Mouse (Mus musculus) erythroblast, embryonic 14.5 days (primary cell): ENCODE measurements around the gene Elmo2. TPM values are rescaled to one million over a fixed set of nuclear protein-coding genes. Genes with fewer than 3 reads are reported as not detected.

Source experiments
- H3K27me3 ChIP-seq: 2 replicates; pipeline ENCODE4 v1.6.1; 2012; ENCODE audit warnings: inconsistent platforms; ENCODE audit not compliant: control insufficient read depth
- H3K36me3 ChIP-seq: 2 replicates; pipeline ENCODE4 v1.6.1; 2012; ENCODE audit warnings: mild to moderate bottlenecking, inconsistent platforms; ENCODE audit not compliant: control insufficient read depth
- H3K4me1 ChIP-seq: 2 replicates; pipeline ENCODE4 v1.6.1; 2012; ENCODE audit warnings: inconsistent platforms; ENCODE audit not compliant: control insufficient read depth
- H3K4me3 ChIP-seq: replicated peaks from 2 replicates; pipeline ENCODE3; 2012; ENCODE audit warnings: moderate library complexity, mild to moderate bottlenecking, inconsistent platforms
- H3K9me3 ChIP-seq: 2 replicates; pipeline ENCODE4 v1.6.1; 2012; ENCODE audit warnings: low read length, inconsistent platforms, mixed read lengths; ENCODE audit not compliant: control insufficient read depth
- GATA1 ChIP-seq: IDR thresholded peaks from 2 replicates; pipeline ENCODE4 v1.6.1; 2012; ENCODE audit warnings: low read length, inconsistent platforms, mixed read lengths
- TAL1 ChIP-seq: IDR thresholded peaks from 3 replicates; pipeline ENCODE4 v1.6.1; 2012; ENCODE audit warnings: low read length, inconsistent platforms, mixed read lengths
- polyA plus RNA-seq: library from polyadenylated mRNA; stranded (reverse); fragments of >175 nt; gene quantifications from 2 replicates; pipeline ENCODE4 v1.2.3, GENCODE M21; 2012

Gene Elmo2
- polyA plus RNA-seq, 1 experiment, result 0.78 TPM

DNA sequence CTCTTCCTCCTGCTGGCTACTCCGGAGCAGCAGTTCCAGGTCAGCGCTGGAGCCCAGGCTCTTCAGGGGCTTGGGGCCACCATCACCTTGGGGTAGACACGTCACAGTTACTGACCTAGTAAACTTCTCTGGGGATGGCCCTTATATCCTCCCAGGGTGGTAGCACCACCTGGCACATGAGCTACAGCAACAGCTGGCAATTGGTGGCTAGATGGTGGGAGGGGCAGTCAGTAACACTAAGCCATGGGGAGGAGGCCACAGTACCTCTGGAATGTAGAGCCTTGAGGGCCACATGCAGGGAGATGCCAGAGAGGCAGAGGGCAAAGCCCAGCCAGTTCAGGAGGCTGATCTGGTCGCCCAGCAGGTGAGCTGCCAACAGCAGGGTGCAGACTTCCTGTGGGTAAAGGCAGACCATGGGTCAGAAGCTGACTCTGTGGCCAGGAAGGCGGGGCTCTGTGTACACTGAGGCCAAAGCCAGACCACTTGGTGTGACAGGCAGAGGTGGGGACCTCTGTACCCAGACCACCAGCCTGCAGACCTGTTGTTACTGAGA lies 49.0 kb downstream of the Elmo2 start:
- Histone ChIP-seq H3K27me3 (no peaks in the 10 kb centered on the region), H3K4me3 (no peak overlapping the region), H3K9me3 (no peaks in the 10 kb centered on the region), H3K36me3 (peaks cover 36% of the 10 kb centered on the region), H3K4me1 (no peaks in the 10 kb centered on the region)
- TF ChIP-seq TAL1 (no peak), GATA1 (no peak)

GRCm38 (mm10) chr2:165275824-165276223 lies 50.5 kb downstream of the Elmo2 start:
- TF ChIP-seq GATA1, result no peak
- TF ChIP-seq TAL1, result no peak
- Histone ChIP-seq H3K4me1 (no peaks in the 10 kb centered on the region), H3K9me3 (no peaks in the 10 kb centered on the region), H3K27me3 (no peaks in the 10 kb centered on the region), H3K36me3 (peaks cover 31% of the 10 kb centered on the region), H3K4me3 (no peak overlapping the region)

DNA sequence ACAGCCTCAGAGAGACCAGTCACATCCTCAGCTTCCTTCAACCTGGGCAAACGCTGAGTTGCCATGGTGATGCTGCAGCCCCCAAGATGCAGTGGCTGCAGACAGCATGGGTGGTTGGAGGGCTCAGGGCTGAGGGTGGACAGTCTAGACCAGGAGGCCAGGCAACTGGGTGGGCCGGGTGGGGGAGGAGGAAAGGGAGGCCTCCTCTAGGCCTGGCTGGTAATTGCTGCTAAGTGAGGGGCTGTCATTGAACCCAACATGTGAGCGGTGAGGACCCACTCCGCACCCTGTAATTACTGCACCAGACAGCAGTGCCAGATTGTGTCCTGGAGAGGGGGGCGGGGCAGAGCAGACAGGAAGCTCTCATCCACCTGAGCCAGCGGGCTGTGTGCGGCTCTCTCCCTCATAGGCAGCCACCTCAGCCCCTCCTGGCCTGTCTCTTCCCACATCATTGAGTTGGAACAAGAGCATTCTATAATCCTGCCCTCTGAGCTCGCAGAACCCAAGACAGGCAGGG lies 51.1 kb downstream of the Elmo2 start:
- H3K4me1 ChIP-seq, result no peaks in the 10 kb centered on the region

GRCm38 (mm10) chr2:165273589-165273988 lies 52.7 kb downstream of the Elmo2 start:
- H3K9me3 ChIP-seq, result no peaks in the 10 kb centered on the region
- no peak for TF ChIP-seq TAL1
- TF ChIP-seq GATA1, result no peak
- H3K27me3 ChIP-seq, result peaks cover 2% of the 10 kb centered on the region; the same call in 1 of the 2 replicates
- H3K36me3 ChIP-seq, result peaks cover 15% of the 10 kb centered on the region
- H3K4me3 ChIP-seq, result no peak overlapping the region
- H3K4me1 ChIP-seq, result no peaks in the 10 kb centered on the region

More for the DNA sequence above, 51.1 kb downstream of the Elmo2 start:
- peaks cover 24% of the 10 kb centered on the region for H3K36me3 ChIP-seq
- no peak overlapping the region for H3K4me3 ChIP-seq
- H3K27me3 ChIP-seq, result no peaks in the 10 kb centered on the region
- no peaks in the 10 kb centered on the region for H3K9me3 ChIP-seq
- TF ChIP-seq TAL1 (no peak), GATA1 (no peak)

GRCm38 (mm10) chr2:165271326-165271725 lies 55.0 kb downstream of the Elmo2 start:
- peaks cover 3% of the 10 kb centered on the region for H3K27me3 ChIP-seq
- H3K4me3 ChIP-seq, result no peak overlapping the region
- H3K4me1 ChIP-seq, result no peaks in the 10 kb centered on the region
- TF ChIP-seq GATA1 (no peak), TAL1 (no peak)
- no peaks in the 10 kb centered on the region for H3K9me3 ChIP-seq
- no peaks in the 10 kb centered on the region for H3K36me3 ChIP-seq

- no peaks in the 10 kb centered on the region for H3K9me3 ChIP-seq
- peaks cover 3% of the 10 kb centered on the region for H3K27me3 ChIP-seq
- no peaks in the 10 kb centered on the region for H3K36me3 ChIP-seq
- no peaks in the 10 kb centered on the region for H3K4me1 ChIP-seq
- H3K4me3 ChIP-seq, result no peak overlapping the region
- TF ChIP-seq TAL1 (no peak), GATA1 (no peak)
Observed at GRCm38 (mm10) chr2:165270858-165271257, 55.4 kb downstream of the Elmo2 start.

GRCm38 (mm10) chr2:165266739-165267138 lies 59.5 kb downstream of the Elmo2 start:
- no peaks in the 10 kb centered on the region for H3K36me3 ChIP-seq
- no peaks in the 10 kb centered on the region for H3K4me1 ChIP-seq
- H3K4me3 ChIP-seq, result no peak overlapping the region
- no peaks in the 10 kb centered on the region for H3K9me3 ChIP-seq
- H3K27me3 ChIP-seq, result peaks cover 7% of the 10 kb centered on the region
- no peak for TF ChIP-seq GATA1
- TF ChIP-seq TAL1, result no peak

GRCm38 (mm10) chr2:165263861-165264260 lies 62.4 kb downstream of the Elmo2 start:
- no peak for TF ChIP-seq GATA1
- TF ChIP-seq TAL1, result no peak
- no peak overlapping the region for H3K4me3 ChIP-seq
- peaks cover 7% of the 10 kb centered on the region for H3K27me3 ChIP-seq
- no peaks in the 10 kb centered on the region for H3K4me1 ChIP-seq
- H3K36me3 ChIP-seq, result no peaks in the 10 kb centered on the region
- no peaks in the 10 kb centered on the region for H3K9me3 ChIP-seq

DNA sequence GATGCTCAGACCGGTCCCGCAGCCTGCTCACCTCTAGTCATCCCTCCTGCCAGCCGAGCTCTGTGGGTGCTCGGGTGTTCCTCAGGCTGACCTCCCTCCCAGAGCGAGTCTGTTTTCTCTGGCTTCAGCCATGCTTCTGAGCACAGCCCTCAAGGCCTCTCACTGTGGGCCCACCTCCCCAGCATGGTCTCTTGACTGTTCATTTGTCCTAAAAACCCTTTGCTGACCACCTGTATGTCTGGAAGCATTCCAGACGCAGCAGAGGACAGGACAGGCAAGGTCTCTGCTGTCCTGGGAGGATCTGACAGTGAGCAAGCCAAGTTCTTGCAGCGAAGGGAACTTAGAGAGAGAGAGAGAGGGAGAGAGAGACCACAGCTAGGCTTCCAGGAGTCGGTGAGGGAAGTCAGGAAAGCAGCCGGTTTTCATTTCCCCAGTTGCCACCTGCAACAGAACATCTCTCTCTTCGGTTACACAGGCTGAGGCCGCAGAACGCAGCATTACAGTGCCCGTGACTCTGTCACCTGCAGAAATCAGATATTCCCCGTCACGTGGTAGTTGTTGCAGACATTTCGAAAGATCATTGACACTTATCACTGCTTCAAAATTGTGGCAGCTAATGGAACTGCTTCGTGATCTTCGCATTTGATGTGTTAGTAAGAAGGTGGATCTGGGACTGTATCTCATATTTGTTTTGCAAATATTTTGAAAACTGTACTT lies 63.8 kb downstream of the Elmo2 start:
- no peaks in the 10 kb centered on the region for H3K36me3 ChIP-seq
- H3K4me1 ChIP-seq, result no peaks in the 10 kb centered on the region
- no peaks in the 10 kb centered on the region for H3K9me3 ChIP-seq
- H3K27me3 ChIP-seq, result peaks cover 4% of the 10 kb centered on the region; the same call in 1 of the 2 replicates
- no peak overlapping the region for H3K4me3 ChIP-seq
- TF ChIP-seq GATA1, result no peak
- no peak for TF ChIP-seq TAL1
